Mouse (Mus musculus): ENCODE measurements at regions not wholly inside any gene's neighbourhood (a gene's known extent, or its start where the extent isn't known, plus 50 kb on each side); places are given as distances from the start of the nearest gene placed in this dataset.
A peak's percentile ranks its signal among the peaks of the same experiment; 100 is the strongest.

DNA sequence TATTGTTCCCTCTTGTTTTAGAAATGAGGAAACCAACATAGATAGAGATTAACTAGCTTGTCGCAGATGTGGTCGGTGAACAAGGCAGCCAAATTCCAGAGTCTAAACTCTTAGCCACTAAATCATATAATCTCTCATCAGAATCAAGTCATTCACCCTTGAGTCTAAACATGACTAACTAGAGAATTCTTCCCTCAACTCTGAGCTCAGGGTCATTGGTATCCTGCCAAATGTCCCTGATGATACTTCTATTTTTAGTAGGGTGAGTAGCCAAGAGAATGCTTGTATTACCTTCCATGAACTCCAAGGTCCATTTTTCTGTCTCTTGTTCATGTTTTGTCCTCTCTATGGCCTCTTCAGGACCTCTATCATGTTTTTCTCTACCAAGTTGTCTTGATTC, 174.9 kb upstream of the Tars start:
- TF ChIP-seq CTCF (IDR thresholded peaks at IDR 0.05; ENCODE audit: control insufficient read depth, insufficient read depth, insufficient read length): no peak
- no peak for TF ChIP-seq MYOG (IDR thresholded peaks at IDR 0.05; ENCODE audit: control insufficient read depth, extremely low read depth, insufficient read length)
- TF ChIP-seq MAX (IDR thresholded peaks at IDR 0.05): no peak
- no peak for TF ChIP-seq USF1 (IDR thresholded peaks at IDR 0.05; ENCODE audit: low read depth)
- TF ChIP-seq FOSL1 (IDR thresholded peaks at IDR 0.05; ENCODE audit: insufficient read depth, low read length, poor library complexity, severe bottlenecking): peak; percentile 26

Data from C2C12 (cell line).